Mouse (Mus musculus) stomach, postnatal 0 days (tissue): ENCODE results near the gene Ift88.

Source experiments
- CTCF ChIP-seq: IDR thresholded peaks from 2 replicates; pipeline ENCODE4 v1.5.1; 2016; ENCODE audit warnings: antibody characterized with exemption, low read depth, mild to moderate bottlenecking, moderate library complexity
- EP300 ChIP-seq: optimal IDR thresholded peaks from 2 replicates; pipeline ENCODE3; 2016; ENCODE audit warnings: antibody characterized with exemption

DNA sequence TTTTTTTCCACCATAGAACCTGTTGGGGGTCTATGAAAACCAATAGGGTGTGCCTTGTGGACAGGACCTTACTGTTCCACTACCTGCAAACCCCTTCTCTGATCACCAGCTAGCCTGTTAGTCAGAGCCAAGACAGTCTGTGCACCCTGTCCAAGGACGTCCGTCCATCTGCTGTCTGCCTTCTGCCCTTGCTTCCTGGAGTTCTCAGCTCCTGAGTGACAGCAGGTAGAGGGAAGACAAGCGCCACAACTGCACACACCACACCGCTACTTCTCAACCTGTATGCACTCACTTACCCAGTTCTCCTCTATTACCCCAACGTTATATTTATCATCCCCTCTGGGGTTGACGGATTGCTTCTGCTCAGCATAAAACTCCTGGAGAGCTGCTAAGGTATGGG is 141.8 kb downstream of the Ift88 start:
- TF ChIP-seq CTCF: no peak
- TF ChIP-seq EP300: no peak
